Mouse (Mus musculus) thymus, postnatal 36 days (tissue): ENCODE measurements around the gene Morf4l2.
"Not testable (repeated sequence)": the region's sequence is repeated elsewhere in the genome, so short reads cannot be mapped to it uniquely, and the experiment has no call there.

Experiments used
- DNase-seq, 2 experiments: peaks; one replicate each; pipeline ENCODE4 v3.0.0; 2022; ENCODE audit warnings: mixed read lengths in 2 of 2

Gene Morf4l2

DNA sequence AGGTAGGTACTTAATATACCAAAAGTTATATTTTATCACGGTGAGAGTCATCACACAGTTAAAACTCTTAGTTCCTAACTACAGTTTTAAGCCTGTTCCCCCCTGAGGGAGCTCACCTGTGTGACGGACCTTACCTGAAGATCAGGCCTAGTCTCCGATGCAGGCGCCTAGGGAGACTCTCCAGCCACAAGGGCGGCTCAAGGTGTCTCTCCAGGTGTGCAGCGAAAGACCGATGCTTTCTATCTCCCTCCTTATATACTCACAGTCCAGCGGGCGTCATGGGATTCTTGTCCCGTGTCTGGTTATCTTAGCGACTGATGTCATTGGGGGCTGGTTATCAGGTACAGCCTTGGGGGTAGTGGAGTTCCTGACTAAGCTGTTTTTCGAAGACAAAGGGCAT is at the start of gene Morf4l2:
TSS of gene Morf4l2 (minus strand) at position 232 of the 400 bp plus-strand sequence.
- no peak for DNase-seq

DNA sequence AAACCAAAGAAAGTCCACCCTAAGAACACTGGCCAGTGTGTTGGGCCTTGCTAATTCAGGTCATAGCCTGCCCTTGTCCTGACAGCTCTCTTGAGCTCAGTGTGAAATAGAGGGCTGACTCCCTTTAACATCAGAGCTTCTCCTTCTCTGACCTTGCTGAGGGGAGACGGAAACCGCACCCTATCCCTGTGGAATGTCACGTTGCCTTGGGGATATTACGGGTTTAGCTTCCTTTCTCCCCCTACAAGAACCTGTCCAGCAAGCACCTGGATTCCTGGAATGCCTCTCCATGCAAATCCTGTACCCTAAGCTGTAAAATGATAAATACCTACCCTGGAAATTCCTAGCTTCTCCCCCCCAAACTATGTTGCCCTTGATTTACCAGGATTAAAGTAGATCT is 46.0 kb upstream of the Morf4l2 start:
- no peak for DNase-seq

DNA sequence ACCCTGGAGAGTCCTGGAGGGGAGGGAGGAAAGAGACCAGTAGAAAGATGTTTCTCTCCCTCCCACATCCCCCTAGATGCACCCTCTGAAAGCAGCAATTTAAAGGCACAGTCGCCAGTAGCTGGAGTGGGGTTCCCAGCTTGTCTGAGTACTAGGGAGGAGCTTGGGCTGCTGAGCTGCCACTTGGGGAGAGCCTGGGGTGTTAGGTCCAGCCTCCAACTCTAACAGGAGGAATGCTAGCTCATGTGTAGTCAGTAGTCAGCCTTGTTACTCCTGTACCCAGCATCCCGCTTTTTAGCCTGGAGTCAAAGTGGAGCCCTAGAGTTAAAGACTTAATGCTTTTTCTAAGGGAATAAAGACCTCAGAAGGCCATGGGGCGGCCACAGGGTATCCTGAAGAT is 36.6 kb upstream of the Morf4l2 start, which contains the start of gene Glra4:
TSS of gene Glra4 (minus strand) at position 101 of the 400 bp plus-strand sequence.
- no peak for DNase-seq

DNA sequence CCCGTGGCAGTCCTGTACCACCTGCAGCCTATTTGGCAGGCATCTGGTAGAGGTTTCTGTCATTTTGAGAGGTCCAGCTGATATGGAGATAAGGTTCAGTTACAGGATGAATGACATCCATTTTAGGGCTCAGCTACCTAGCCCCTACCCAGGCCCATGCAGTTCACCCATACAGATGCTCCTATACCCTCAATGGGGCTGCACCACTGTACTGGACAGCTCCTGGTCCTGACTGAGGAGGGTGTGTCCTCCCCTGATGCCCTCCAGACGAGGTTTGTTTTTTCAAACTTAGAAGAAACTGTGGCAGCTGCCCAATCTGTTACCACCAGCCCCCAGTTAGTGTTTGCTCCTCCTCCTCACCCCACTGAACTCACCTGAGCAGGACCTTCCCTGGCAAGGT is 35.8 kb upstream of the Morf4l2 start:
- DNase-seq: no peak

DNA sequence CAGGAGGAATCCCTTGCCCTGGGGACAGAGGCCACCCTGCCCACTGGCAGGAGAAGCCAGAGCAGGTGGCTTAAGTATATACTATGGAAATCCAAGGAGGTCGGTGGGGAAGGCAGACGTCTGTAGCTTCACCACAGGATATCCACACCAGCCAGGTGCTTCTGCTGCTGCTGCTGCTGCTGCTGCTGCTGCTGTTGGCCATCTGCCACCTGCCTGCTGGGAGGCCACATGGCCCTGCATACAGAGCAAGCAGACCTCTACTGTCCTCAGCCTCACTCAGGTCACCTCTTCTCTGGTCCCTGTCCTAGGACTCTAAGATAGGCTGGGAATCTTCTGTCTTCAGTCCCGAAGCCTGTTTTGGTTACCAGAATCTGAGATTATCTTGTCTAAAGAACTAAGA is 34.6 kb upstream of the Morf4l2 start:
- no peak for DNase-seq

DNA sequence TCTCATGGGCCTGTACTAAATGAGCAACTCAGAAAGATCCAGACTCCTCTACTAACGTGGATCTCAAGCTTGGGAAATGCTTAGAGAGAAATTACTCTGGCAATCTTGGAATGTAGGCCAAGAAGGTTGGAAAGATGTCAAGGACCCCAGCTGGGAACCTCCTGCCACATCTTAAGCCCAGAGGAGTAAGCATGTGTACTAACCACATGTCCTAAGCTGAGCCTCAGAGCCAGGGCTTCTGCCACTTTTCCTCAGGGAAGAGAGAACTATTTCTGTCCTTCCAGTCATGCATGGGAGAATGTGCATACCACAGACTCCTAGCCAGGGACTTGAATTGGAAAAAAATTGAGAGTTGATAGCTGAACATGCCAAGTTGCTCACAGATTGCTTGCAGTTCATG is 29.5 kb upstream of the Morf4l2 start:
- no peak for DNase-seq

DNA sequence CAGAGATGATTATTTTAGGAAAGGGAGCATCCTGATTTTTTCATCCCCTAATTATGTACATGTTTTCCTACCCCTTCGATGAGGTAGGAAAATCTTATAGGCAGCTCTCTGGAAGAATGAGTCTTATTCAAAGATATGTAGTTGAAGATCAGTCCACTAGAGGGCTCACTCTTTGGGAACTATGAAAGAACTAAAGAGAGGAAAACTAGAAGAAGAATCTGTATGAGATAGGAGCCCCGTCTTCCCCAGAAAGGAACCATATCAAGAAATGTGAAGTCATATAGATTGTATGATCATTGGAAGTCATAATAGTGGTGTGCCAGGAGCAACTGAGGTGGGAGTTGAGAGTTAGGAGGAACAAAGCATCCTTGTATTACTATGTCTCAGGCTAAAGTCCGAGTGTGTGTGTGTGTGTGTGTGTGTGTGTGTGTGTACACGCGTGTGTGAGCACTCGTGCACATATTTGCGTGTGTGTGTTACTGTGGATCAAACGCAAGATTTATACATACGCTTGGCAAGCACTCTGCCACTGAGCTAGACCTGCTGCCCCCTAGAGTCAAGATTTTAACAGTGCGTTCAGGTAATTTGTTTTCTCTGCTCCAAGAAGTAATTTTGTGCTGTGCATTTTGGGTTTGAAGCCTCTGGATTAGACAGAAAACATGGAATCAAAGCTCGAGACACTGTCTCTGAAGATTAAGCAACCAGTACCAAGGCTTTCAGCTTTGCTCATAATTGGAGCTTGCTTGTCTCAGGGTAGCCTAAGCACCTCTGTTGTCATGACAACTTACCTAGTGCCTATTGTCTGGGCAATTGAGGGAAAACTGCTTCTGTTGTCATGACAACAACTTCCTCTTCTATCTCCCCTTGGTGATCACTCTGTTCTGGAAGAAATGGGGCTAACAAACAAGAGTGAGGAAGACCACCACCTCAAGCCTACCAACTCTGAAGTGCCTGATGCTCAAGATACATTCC is 17.9 kb upstream of the Morf4l2 start:
- peak in 1 of 2 experiments; percentile 1 for DNase-seq

DNA sequence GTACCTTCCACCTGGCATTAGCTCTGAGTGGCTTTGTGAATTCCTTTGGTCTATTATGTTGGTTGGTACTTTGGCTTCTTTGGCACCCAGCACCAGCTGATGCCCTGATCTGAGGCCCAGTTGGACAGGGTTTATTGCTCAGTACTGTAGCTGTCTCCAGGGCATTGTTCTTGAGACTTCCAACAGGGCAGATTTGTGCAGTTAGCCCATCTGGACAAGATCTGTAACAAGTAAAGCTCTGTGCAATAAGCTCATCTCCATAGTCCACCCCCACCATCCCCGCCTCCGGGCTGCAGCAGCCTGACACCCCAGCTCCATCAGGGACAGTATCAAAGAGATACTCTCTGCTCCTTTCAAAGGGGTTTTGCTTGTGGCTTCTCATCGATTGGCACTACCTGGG is 12.0 kb upstream of the Morf4l2 start:
- no peak for DNase-seq

DNA sequence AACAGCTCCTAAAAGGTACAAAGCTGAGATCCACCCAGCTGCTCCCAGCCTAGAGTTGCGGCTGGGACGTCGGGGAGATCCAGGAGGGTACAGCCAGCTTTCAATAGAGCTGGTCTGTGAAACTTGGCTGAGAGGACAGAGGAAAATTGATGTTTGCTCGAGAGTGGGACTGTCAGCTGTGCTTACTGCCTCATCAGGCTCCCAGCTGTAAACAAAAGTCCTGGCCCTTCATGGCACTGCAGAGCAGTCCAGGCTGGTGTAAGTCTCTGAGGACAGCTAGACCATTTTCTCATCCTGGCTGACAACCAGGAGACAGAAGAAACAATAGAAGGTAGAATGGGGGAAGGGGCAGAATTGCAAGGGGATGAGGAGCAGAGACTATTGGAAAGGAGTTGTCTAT is 5.8 kb upstream of the Morf4l2 start:
- no peak for DNase-seq

DNA sequence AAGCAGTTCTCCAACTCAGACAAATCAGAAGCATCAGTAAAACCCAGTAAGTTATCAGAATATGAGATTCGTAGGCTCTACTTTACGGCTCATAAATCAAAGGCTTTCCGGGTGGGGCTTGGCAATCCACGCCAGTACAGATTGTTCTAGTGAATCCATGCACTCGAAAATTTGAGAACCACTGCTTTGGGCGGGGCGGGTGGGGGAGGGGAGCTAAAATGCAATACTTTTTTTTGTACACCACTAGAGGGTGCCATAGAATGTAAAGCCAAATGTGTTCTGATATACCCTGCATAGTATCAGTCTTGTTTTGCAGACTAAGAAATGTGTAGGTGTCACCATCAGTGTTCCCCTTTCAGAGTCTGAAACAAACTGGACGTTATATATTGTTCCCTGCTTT is 1.2 kb upstream of the Morf4l2 start:
- DNase-seq: no peak

DNA sequence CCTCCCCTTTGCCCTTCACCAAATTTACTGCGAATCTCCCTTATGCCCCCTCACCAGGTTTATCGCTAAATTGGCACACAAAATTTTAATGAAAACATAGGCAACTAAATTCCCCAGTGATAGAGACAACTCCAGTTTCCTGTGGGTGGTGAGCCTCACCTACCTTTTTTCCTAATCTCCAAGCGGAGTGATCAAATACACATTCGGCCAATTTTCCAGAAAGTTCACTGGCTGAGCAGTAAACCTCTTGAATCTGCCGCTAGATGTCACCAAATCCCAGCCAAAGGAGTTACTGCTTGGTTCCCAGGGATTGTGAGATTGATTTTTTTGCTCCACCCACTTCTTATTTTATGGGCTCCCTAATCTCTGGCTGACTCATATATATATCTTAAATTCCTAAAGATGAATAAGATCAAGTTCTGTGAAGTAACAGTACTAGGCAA is 808 bp downstream of the Morf4l2 start:
- peak; percentile 29 to 31 for DNase-seq

DNA sequence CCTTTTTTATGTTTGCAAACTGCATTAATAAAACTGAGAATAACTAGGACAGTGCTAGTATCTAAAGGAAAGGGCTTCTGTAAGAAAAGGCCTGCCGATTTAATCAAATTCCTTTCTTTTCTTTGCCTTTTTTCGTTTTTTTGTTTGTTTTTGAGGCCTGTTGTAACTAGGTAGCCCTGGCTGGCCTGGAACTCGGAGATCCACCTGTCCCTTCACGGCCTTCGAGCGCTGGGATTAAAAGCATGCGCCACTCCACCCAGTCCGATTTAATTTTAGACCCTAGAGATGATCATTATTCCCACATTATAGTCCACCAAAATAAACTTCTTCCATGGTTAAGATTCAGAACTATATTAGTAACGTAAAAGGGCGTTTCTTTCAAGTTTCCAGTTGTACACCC is 1.2 kb downstream of the Morf4l2 start:
- DNase-seq: peak in 1 of 2 experiments; percentile 13

DNA sequence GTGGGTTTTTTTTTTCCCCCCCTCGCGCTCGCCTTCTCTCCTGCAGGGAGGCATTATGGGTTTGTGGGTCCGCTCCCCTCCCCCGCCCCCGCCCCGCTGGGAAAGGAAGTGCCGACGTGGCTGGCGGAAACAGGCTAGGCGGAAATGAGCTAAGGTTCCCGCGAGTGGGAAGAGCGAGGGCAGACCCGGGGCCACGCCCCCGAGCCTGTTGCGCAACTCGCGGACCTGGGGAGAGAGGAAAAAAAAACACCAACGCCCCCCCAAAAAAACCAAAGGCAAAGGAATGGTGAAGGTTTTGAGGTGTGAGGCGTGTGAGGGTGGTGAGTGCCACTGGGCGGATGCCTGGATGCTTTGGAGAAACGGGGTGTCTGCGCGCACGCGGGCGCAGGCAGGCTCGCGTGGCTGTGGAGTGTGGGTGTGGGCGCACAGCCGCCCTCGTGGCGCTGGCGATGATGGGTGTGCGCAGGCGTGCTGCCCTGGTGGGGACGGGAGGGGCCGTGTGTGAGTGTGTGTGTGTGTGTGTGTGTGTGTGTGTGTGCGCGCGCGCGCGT is 1.8 kb downstream of the Morf4l2 start:
- peak; percentile 80 to 85 for DNase-seq

DNA sequence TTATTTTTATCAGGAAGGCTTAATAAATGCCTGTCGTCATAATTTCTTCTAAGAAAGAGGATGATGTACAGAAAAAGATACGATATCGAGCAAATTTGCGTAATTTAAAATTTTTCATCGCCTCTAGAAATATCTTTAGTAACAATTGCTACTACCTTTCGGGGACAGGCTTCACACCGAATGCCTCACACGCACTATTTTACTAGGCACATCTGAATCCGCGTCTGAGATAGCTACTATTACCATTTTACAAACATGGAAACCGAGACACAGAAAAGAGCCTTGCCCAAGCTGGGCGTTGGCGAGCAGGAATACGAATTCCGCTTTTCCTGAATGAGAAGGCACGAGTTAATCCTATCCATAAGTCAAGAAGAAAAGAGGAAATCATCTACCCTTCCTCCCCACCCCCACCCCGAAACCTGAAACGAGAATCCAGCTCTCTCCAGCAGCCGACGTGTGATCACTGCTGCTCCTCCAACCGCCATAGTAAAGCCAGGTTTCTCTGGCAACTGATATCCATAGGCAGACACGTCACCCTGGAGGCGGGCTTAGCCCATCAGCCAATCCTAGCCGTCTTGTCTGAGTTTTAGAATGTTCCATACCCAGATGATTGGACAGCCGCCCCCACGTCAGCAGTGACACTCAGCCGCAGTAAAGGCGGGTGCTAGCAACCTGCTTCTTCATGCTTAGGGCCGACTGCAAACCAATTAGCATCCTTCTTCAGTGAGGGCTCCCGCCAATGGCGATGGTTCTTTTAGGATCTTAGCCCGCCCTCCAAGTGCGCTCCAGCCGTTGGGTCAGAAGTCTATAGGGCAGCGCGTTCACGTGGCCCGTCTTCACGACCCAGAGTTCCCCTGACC is 2.5 kb downstream of the Morf4l2 start:
- DNase-seq: peak; percentile 84 to 93

DNA sequence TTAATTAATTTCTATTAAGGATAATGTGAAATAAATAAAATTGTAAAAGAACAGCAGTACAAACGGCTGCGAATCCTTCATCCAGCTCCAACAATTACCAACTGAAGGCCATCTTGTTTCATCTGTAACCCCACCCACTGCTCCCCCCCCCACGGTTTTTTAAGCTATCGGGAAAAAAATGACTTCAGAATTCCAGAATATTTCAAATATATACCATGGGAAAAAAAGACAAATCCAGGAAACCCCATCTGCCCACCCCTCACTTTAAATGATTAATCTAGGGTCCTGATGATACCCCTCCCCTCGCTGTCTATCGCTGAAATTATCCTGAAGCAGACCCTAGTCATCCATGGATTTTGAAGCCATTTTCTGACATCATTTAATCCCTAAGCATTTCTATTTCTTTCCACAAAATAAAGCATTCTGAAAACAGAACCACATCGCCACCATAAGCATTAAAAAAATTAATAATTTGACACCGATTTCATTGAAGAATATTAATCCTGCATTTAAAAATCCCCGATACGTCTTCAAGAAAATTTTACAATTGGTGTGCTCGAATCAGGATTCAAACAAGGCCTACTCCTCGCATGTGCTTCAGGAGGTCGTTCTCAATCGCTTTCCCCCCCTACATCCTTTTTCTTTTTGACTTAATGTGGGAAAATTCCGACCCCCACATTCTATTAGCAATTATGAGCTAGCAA is 3.3 kb downstream of the Morf4l2 start:
- no peak for DNase-seq

DNA sequence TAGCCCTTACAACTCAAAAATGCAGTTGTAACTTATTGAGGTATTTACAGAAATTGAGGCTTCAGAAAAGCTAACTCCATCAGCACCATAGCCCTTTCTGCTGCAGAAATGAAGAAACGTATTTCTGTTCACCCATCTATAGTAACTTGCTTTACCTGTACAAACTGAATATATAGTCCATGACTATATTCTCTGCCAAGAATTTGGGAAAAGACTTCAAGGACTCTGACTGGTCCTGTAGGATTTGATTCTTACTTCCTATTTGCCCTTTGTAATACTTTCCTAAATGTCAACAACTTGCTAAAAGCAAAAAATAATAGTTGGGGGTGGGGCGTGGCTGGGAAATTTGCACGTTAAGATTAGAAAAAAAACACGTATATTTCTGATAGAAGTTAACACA is 11.5 kb downstream of the Morf4l2 start:
- DNase-seq: no peak

DNA sequence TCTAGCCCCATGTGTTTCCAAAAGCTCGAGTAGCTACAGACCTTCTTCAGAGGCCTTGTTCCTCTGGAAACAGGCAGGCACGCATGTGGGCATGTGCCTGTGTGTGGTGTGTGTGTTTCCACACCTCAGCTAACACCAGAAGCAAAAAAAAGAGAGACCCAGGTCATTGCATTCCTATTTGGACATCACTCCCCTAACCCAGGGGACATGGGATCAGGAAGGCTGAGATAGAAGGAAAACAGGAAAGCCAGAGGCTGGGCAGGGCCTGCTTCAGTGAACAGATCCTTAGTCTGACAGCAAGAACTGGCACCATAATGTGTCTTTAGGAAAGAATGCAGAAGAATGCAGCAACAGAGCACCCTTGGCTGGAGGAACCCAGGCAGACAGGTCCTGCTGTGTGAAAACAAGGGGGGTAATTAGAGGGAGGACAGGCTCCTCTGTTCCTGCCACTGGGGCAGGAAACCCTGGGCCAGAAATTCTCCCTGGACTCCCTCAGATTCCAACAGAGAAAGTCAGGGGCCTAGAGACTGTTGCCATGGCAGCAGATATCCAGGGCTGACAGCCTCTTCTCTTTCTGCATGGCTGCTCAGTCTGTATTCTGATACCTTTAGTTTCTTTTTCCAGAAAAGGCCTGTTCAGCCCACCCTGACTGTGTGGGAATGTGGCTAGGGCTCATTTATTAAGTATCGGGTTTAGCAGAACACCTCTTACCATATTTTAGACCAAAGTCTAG is 28.6 kb downstream of the Morf4l2 start:
- not testable (repeated sequence) for DNase-seq

DNA sequence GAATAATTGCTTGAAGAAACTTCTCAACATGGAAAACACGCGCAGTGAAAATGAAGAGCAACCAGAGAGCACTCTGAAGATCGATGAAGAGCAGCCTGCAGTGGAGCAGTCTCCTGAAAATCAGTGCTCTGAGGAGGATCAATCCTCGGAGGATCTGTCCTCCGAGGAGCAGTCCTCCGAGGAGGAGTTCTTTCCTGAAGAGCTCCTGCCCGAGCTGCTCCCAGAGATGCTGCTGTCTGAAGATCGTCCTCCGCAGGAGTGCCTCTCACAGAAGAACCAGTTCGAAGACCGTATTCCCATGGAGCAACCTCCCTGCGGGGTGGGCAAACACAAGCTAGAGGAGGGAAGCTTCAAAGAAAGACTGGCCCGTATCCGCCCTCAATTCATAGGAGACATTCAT is 34.7 kb downstream of the Morf4l2 start:
- no peak for DNase-seq

DNA sequence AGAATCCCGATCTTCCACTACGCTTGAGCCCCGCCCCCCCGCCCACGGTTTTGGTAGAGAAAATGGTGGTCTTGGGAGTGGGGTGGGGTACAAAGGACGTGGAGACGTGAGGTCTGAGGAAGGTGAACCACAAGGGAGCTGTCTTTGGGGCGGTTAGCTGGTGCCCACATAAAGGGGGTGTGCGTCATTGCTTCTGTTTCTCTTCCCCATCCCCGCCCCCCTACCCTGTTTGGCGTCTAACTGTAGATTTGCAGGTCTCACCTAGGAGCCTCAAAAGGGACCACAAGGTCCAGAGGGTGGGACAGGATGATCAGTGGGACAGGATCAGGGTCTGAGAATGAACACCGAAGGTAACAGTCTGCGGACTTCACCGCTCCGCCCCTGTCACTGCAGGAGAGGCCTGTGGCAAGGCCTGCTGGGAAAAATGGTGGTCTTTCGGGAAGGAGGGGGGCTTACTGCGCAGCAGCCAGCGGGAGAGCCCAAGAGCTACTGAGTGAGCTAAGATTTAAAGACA is 35.3 kb downstream of the Morf4l2 start:
- peak; percentile 19 to 33 for DNase-seq

DNA sequence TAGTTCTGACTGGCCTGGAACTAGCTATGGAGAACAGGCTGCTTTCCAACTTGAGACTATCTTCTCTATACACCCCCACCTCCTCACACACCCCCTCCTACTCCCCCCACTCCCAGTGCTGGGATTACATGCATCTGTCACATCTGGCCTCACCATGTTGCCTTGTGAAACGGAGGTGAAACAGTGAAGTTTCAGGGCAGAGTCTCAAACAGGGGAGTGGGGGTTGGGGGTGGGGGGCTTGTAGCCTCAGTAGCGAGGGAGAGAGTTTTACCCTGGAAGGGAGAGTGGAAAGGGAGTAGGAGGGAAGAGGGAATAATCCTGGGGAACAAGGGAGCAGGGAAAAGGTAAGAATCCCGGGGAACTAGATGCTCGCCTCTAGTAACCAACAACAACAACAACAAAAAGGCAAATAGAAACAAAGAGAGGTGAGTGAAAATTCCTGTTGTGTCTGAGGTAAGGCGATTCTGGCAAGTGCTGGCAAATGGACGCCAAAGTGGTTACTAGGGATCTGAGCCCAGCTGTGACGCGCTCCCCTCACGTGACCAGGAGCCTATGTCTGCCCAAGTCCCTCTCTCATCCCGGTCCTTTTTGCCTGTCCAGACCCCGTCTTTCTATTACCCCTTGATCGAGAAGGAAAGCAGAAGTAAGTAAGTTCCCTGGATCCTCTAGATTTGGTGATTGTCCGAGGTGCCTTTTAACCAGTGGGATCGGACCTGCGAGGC is 35.9 kb downstream of the Morf4l2 start, which contains the start of gene Tceal1:
TSS of gene Tceal1 (plus strand) at position 537 of the 722 bp plus-strand sequence.
- no peak for DNase-seq

DNA sequence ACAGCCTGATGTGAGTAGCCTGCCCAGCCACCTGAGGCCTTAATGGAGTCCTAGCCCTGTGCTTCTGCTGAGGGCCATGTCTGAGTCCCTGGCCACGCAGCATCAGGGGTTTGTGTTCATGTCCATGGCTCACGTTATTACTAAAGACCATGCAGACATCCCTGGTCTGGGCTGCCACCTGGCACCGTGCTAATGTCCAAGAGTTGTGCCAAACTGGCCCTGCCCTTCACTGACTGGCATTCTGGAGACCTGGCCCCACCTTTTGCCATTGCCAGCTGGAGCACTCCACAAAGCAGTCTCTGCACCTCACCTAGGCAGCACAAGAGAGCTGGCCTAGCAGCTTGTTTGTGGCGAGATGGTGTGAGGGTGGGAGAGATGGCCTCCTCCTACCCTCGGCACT is 50.3 kb downstream of the Morf4l2 start:
- DNase-seq: no peak
